Mouse (Mus musculus) thymus, postnatal 0 days (tissue): ENCODE data around the gene Ubox5. TPM values are rescaled to one million over a fixed set of nuclear protein-coding genes. Genes with fewer than 3 reads are reported as not detected.
"Not testable (repeated sequence)": the region's sequence is repeated elsewhere in the genome, so short reads cannot be mapped to it uniquely, and the experiment has no call there.

Experiments used
- DNase-seq: peaks from one replicate; pipeline ENCODE4 v3.0.0-alpha.2; 2015; ENCODE audit warnings: low spot score
- polyA plus RNA-seq: library from polyadenylated mRNA; unstranded; fragments of >200 nt; fragmentation: Nextera tagmentation; extraction: Ambion mirVana; gene quantifications from 2 replicates; pipeline ENCODE4 v1.2.1, GENCODE M21; 2015

The Ubox5 gene
- polyA plus RNA-seq: 8.6 and 9.3 TPM in 2 replicates

- peak; percentile 86 for DNase-seq
These were observed at the start of gene Ubox5, which contains the start of gene Fastkd5 for GRCm38 (mm10) chr2:130629839-130630203. TSS of gene Ubox5 (minus strand) at chr2:130630038. TSS of gene Fastkd5 (minus strand) at chr2:130630027.

DNA sequence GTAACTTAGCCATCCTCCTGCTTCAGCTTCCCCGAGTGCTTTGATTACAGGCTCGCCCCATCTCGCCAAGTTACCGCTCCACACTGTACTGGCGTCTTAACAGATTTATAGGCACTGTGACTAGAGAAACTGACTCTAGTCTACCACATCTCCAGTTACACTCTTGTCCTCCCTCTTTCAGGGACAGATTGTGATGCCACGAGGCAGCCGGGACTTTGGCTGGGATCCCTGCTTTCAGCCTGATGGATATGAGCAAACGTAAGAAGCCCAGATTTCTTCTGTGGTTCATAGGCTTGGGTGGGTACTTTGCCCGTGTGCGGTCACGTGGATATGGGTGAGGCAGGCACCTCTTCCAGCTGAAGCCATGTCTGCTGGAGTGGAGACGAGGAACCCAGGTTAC, 49.3 kb upstream of the Ubox5 start:
- no peak for DNase-seq

- no peak for DNase-seq
These were observed 47.4 kb upstream of the Ubox5 start for GRCm38 (mm10) chr2:130677211-130677610.

DNA sequence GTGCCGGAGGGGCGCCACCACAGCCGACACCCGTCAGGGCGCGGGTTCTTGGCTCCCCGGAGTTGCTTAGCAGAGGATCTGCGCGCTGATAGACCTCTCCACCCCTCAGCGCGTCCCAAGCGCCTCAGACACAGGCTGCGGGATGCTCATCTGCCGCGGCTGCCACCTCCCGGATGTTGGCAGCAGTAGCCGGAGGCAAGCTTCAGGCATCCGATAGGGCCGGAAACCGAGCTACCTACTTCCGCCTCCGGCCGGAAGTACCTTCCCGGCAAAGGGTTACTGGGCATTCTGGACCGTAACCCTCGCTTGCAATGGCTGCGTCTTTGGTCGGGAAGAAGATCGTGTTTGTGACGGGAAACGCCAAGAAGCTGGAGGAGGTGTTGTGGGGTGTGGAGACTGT, 37.7 kb upstream of the Ubox5 start, which contains the start of gene Itpa:
TSS of gene Itpa (plus strand) at position 52 of the 400 bp plus-strand sequence.
- DNase-seq: peak; percentile 90

DNA sequence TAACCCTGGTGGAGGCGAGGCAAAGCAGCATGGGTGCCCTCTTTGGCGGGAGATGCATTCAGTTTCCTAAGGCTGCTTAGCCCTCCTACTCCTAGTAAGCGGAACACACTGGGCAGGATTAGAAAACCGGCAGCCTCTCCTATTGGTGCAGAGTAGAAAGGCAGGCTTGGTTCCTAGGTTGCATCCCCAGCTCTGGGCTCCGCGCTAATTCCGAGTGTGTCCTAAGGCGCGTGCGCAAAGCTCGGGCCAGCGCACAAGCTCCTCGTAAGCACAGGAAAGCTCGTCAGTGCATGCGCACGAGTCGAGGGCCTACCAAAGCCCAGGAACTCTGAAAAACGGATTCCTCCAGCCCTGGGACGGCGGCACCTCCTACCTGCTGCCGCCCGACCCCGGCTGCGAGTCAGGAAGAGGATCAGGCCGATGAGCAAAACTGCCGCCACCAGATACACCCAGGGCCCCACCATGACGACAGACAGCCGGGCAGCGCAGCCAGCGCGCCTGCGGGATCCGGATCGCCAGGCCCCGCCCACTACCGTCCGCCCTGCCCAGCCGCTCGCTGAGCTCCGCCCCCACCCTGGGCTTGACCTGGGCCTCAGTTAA, 34.4 kb upstream of the Ubox5 start, which contains the start of gene Ddrgk1:
TSS of gene Ddrgk1 (minus strand) at position 558 of the 600 bp plus-strand sequence.
- peak; percentile 89 for DNase-seq

DNA sequence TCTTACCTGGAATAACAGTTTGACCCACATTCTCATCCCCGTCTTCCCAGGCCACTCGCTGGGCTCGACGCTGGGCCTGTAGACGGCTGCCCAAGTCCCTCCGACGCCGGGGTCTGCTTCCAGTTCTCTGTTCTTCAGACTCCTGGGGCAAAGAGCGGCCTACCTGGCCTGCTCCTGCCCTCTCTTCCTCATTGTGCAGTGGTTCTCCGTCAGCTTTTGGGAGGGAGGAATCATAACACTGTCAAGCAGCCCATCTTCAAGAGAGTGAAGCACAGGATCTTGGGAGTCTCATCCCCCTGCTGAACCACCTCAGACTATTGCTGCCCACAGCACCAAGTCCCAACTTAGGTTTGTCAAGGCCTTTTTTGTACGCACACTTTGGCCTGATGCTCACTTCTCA, 33.5 kb upstream of the Ubox5 start:
- DNase-seq: no peak

DNA sequence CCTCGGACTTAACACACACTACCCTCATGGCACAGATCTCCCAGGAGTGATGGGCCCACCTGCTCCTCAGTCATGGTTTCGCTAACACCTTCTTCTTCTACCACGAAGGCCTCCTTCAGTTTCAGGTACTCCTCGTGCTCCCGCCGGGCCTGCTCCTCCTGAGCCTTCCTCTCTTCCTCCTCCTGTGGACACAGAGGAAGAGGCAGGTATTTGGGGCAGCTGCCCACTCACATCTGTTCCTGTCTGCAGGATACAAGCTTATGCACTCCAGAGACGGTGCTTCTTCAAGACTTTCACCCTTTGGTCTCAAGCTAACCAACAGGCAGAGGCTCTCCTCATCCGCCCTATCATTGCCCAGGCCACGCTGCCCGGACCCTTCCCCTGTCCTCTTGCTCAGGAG, 28.7 kb upstream of the Ubox5 start:
- DNase-seq: no peak

GRCm38 (mm10) chr2:130657541-130657940, 27.7 kb upstream of the Ubox5 start:
- no peak for DNase-seq

GRCm38 (mm10) chr2:130656536-130656935, 26.7 kb upstream of the Ubox5 start:
- no peak for DNase-seq

DNA sequence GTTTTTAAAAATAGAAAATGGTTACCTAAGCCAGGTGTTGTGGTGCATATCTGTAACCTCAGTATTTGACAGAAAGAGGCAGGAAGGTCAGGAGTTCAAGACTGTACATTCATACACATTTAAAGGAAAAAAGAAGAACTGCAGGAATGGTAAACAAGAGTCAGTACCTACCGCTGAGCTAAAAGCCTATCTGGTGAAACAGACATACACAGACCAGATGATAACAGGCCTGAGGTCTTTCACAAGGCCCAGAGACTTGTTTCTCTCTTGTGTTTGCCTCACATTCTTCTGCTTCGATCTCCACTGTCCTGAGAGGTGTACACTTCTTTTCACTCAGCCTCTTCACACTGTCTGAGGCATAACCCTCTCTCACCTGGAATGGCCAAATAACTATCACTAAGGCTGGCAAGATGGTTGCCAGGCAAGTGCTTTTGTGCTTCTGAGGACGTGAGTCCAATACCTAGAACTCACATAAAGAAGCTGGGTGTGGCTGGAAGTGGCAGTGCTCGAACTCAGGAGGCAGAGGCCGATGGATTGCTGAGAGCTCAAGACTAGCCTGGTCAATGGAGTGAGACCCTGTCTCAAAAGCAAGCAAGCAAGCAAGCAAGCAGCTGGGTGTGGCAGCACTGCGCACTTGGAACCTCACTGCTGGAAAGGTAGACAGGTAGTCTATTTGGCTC, 26.0 kb upstream of the Ubox5 start:
- DNase-seq: no peak

DNA sequence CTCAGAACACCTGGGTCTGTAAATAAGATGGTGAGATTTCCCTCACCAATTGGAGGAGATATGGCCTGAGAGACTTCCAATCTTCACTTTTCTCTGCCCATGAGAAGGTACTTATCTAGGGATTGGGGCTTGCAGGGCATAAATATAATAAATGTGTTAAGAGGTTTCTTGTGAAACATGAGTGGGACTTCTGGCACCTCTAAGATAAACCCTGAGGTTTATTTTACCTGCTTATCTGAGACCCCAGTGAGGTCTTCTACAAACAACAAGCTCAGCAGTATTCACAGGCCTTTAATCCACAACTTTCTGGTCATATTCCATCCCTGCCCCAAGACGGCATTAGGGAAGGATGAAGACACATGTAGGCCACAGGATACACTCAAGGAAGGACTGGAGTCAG, 23.9 kb upstream of the Ubox5 start:
- no peak for DNase-seq

- no peak for DNase-seq
These were observed 23.5 kb upstream of the Ubox5 start for GRCm38 (mm10) chr2:130653303-130653702.

DNA sequence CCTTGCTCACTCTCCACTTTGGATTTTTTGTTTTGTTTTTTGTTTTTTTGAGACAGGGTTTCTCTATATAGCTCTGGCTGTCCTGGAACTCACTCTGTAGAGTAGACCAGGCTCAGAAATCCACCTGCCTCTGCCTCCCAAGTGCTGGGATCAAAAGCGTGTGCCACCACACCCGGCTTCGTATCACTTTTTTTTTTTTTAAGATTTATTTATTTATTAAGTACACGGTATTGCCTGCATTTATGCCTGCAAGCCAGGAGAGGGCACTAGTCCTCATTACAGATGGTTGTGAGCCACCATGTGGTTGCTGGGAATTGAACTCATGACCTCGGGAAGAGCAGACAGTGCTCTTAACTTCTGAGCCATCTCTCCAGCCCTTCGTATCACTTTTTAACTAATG, 19.2 kb upstream of the Ubox5 start:
- not testable (repeated sequence) for DNase-seq

DNA sequence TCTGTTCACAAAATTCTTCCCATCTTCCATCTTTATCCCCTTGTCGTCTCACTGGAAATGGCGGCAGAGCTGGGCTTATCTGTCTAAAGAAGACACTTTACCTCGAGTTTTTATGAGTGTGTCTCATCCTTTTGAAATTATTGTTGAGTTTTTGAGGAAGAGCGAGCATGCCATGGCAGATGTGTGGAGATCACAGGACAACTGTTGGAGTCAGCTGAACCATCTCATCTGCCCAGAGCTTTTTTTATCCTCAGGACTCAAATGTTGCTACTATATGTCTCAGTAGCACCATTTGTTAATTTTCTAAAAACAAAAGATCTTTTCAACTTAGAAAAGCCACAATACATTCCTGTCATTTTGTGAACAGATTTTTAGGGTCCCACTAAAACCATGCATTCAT, 15.4 kb upstream of the Ubox5 start:
- DNase-seq: no peak

DNA sequence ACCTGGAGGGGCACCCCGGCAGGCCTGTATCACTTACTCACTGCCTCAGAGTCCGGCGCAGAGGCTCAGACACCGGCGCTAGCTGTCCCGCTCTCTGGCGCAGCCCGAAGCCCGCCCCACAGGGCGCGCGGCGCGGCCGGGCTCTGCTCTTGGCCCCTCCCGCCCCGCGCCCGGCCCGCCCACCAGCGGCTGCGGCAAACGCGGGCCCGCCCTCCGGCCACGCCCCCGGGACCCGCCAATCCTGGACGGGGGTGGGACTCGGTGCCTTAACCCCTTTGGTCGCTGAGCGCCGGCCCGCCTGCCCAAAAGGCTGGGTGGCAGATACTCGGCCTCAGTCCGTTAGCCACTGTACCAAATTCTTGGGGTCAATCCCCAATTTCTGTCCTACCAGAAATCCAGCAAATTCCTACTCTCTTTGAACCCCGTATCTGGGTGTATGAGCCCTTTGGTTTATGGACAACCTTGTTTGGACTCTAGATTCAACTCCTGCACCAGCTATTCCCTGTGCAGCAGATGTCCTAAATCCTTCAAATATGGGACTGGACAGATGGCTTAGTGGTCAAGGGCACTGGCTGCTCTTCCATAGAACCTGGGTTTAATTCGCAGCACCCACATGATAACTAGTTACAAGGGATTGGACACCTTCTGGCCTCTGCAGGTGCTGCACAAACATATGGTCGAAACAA, 13.0 kb upstream of the Ubox5 start, which contains the start of gene Lzts3:
TSS of gene Lzts3 (minus strand) at position 120 of the 686 bp plus-strand sequence.
- DNase-seq: peak; percentile 87

- DNase-seq: peak; percentile 44
These were observed 12.4 kb upstream of the Ubox5 start for GRCm38 (mm10) chr2:130642197-130642660.

GRCm38 (mm10) chr2:130641351-130642025, 11.7 kb upstream of the Ubox5 start:
- DNase-seq: no peak

- DNase-seq: no peak
These were observed 9.4 kb upstream of the Ubox5 start for GRCm38 (mm10) chr2:130639276-130639675.

- no peak for DNase-seq
These were observed 8.3 kb upstream of the Ubox5 start for GRCm38 (mm10) chr2:130638101-130638611.

- DNase-seq: peak; percentile 86
These were observed 6.0 kb upstream of the Ubox5 start for GRCm38 (mm10) chr2:130635847-130636246.

DNA sequence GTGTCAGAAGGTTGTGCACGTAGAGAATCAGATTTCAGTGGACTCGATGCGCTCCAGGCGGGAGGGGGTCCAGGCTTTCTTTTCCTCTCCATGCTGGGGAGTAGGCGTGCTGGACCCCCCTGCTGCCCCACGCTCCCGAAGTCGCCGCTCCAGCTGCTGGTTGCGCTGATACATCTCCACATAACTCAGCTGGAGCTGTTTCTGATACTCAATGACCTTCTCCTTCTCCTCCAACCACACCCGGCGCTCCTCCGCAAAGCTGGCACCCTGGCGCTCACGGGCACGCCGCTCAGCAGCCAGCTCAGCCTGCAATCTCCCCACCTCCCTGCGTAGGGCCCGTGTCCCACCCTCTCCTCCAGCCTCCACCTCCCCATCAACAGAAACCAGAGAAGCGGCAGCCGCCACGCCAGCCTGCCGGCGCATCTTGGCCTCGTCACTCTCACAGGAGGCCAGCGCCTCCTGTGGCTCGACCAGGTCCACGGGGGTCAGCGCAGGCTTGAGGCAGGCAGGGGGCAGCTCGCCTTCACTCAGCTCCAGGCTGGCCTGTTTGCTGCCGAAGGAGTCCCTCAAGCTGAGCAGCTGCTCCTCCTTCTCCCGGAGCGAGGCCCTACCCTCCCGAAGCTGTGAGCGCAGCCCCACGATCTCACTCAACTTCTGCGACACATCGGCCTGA, 5.0 kb upstream of the Ubox5 start:
- peak; percentile 40 for DNase-seq
